9 mouse cellular contexts compared by ENCODE assay signal in genomic region chr16:30602684-30603530, GRCm38 (mm10). TPM values are rescaled to one million over a fixed set of nuclear protein-coding genes. Genes with fewer than 3 reads are reported as not detected.
DNase-seq lines count a peak whose midpoint lies in the region; ATAC-seq lines count a peak whose summit lies in the region.
"Had no signal": no experiment of that assay in that cellular context is flagged by ENCODE, and none has a peak within 500 bp of the region (broad histone marks: within the 10 kb centered on the region; RNA-seq: fewer than 3 reads in every experiment).

No protein-coding gene starts in this region.

- H3K4me2 ChIP-seq in kidney, embryonic 16.5 days (replicated peaks; ENCODE audit: low read depth, low read length): peak overlapping the region; percentile 35
- H3K4me2 ChIP-seq in embryonic facial prominence, embryonic 12.5 days (replicated peaks): peak overlapping the region; percentile 95
- H3K4me2 ChIP-seq in limb, embryonic 11.5 days (ENCODE audit: low read depth, severe bottlenecking): no peak overlapping the region; the same call in 1 of the 2 replicates
- peak overlapping the region; percentile 43 for H3K4me2 ChIP-seq in neural tube, embryonic 12.5 days (replicated peaks)

- H3K9ac ChIP-seq in kidney, embryonic 16.5 days (replicated peaks; ENCODE audit: low read length): no peak overlapping the region; the same call in 1 of the 2 replicates
- no peak overlapping the region for H3K9ac ChIP-seq in embryonic facial prominence, embryonic 12.5 days
- no peak overlapping the region for H3K9ac ChIP-seq in limb, embryonic 11.5 days (ENCODE audit: low read length)
- no peak overlapping the region for H3K9ac ChIP-seq in neural tube, embryonic 12.5 days

- peaks cover 7% of the 10 kb centered on the region for H3K27me3 ChIP-seq in kidney, embryonic 16.5 days (ENCODE audit: insufficient read depth, low read length)
- H3K27me3 ChIP-seq in embryonic facial prominence, embryonic 12.5 days: peaks cover 12% of the 10 kb centered on the region; the same call in 1 of the 2 replicates
- 0 out of 2 replicates have a peak, but pooled peaks cover 5% of the 10 kb centered on the region for H3K27me3 ChIP-seq in limb, embryonic 11.5 days (ENCODE audit: control insufficient read depth, insufficient read depth, low read length)
- H3K27me3 ChIP-seq in neural tube, embryonic 12.5 days (replicated peaks): peaks cover 18% of the 10 kb centered on the region

- H3K36me3 ChIP-seq in kidney, embryonic 16.5 days (ENCODE audit: insufficient read depth, low read length): no peaks in the 10 kb centered on the region
- no peaks in the 10 kb centered on the region for H3K36me3 ChIP-seq in embryonic facial prominence, embryonic 12.5 days
- no peaks in the 10 kb centered on the region for H3K36me3 ChIP-seq in limb, embryonic 11.5 days (ENCODE audit: control insufficient read depth, insufficient read depth, low read length)
- H3K36me3 ChIP-seq in neural tube, embryonic 12.5 days: no peaks in the 10 kb centered on the region

- peak overlapping the region; percentile 14 for H3K4me3 ChIP-seq in kidney, embryonic 16.5 days (ENCODE audit: low read length)
- 0 out of 2 replicates have a peak overlapping the region, but pooled peaks have one; percentile 59 for H3K4me3 ChIP-seq in embryonic facial prominence, embryonic 12.5 days
- H3K4me3 ChIP-seq in limb, embryonic 11.5 days (ENCODE audit: low read depth, low read length): no peak overlapping the region
- no peak overlapping the region for H3K4me3 ChIP-seq in neural tube, embryonic 12.5 days

- no peak for DNase-seq in kidney, adult 9 months
- DNase-seq in limb, embryonic 11.5 days (ENCODE audit: low spot score): peak; percentile 69
- DNase-seq in T-cell, adult 2 months (ENCODE audit: low spot score): no peak
- DNase-seq in natural killer cell, adult 2 months (ENCODE audit: low spot score in 2 of 2): no peak

- H3K9me3 ChIP-seq in kidney, embryonic 16.5 days (ENCODE audit: low read length): no peaks in the 10 kb centered on the region
- H3K9me3 ChIP-seq in embryonic facial prominence, embryonic 12.5 days: no peaks in the 10 kb centered on the region
- no peaks in the 10 kb centered on the region for H3K9me3 ChIP-seq in limb, embryonic 11.5 days (ENCODE audit: control insufficient read depth, low read length)
- H3K9me3 ChIP-seq in neural tube, embryonic 12.5 days: no peaks in the 10 kb centered on the region

- 34% methylated on average over 18 of the region's 18 CpGs for WGBS in kidney, embryonic 16.5 days
- 17% methylated on average over 18 of the region's 18 CpGs for WGBS in embryonic facial prominence, embryonic 12.5 days
- 17% methylated on average over 18 of the region's 18 CpGs for WGBS in limb, embryonic 11.5 days
- WGBS in neural tube, embryonic 12.5 days: 19% methylated on average over 18 of the region's 18 CpGs

- ATAC-seq in kidney, embryonic 16.5 days (ENCODE audit: low FRiP score, low TSS enrichment): no peak
- ATAC-seq in embryonic facial prominence, embryonic 12.5 days (ENCODE audit: insufficient number of reproducible peaks, insufficient read depth, low FRiP score, low TSS enrichment): no peak
- no peak for ATAC-seq in limb, embryonic 11.5 days (ENCODE audit: insufficient number of reproducible peaks, low FRiP score, low TSS enrichment, low read depth)
- ATAC-seq in neural tube, embryonic 12.5 days (ENCODE audit: low FRiP score, low read depth): no peak
- ATAC-seq in cerebellum, adult (ENCODE audit: insufficient number of reproducible peaks, low FRiP score, low TSS enrichment): no peak

- peaks cover 65% of the 10 kb centered on the region for H3K4me1 ChIP-seq in kidney, embryonic 16.5 days (ENCODE audit: insufficient read depth, low read length)
- peaks cover 59% of the 10 kb centered on the region for H3K4me1 ChIP-seq in embryonic facial prominence, embryonic 12.5 days
- peaks cover 41% of the 10 kb centered on the region for H3K4me1 ChIP-seq in limb, embryonic 11.5 days (ENCODE audit: control insufficient read depth, insufficient read depth, low read length)
- H3K4me1 ChIP-seq in neural tube, embryonic 12.5 days: peaks cover 31% of the 10 kb centered on the region

- peak overlapping the region; percentile 9; the same call in 1 of the 2 replicates for H3K27ac ChIP-seq in kidney, embryonic 16.5 days (ENCODE audit: low read length)
- peak overlapping the region; percentile 74 for H3K27ac ChIP-seq in embryonic facial prominence, embryonic 12.5 days
- H3K27ac ChIP-seq in limb, embryonic 11.5 days (replicated peaks; ENCODE audit: low read depth, low read length): no peak overlapping the region; the same call in 1 of the 2 replicates
- H3K27ac ChIP-seq in neural tube, embryonic 12.5 days: no peak overlapping the region
- H3K27ac ChIP-seq: macrophage had no signal

RNA-seq across cellular contexts. Expression of gene Fam43a, which starts 3.4 kb away (rescaled TPM):
- polyA plus RNA-seq in kidney, embryonic 16.5 days (2015; fragmentation: Nextera tagmentation; extraction: Ambion mirVana): 25.2 and 26.0 TPM in 2 replicates
- 20.2 and 23.4 TPM in 2 replicates for polyA plus RNA-seq in embryonic facial prominence, embryonic 12.5 days (2016; fragmentation: Nextera tagmentation; extraction: Ambion mirVana)
- polyA plus RNA-seq in limb, embryonic 11.5 days (2014; fragmentation: Nextera tagmentation; extraction: Ambion mirVana): 4.3 and 6.8 TPM in 2 replicates
- polyA plus RNA-seq in neural tube, embryonic 12.5 days (2016; fragmentation: Nextera tagmentation; extraction: Ambion mirVana): 20.2 and 23.2 TPM in 2 replicates

RNA-seq across cellular contexts. Expression of gene Lsg1, which starts 15.5 kb away (rescaled TPM):
- polyA plus RNA-seq in kidney, embryonic 16.5 days (2015; fragmentation: Nextera tagmentation; extraction: Ambion mirVana): 62.2 and 69.0 TPM in 2 replicates
- polyA plus RNA-seq in embryonic facial prominence, embryonic 12.5 days (2016; fragmentation: Nextera tagmentation; extraction: Ambion mirVana): 73.8 and 80.2 TPM in 2 replicates
- 89.1 and 90.1 TPM in 2 replicates for polyA plus RNA-seq in limb, embryonic 11.5 days (2014; fragmentation: Nextera tagmentation; extraction: Ambion mirVana)
- 72.8 and 73.6 TPM in 2 replicates for polyA plus RNA-seq in neural tube, embryonic 12.5 days (2016; fragmentation: Nextera tagmentation; extraction: Ambion mirVana)

RNA-seq across cellular contexts. Expression of gene Tmem44, which starts 52.3 kb away (rescaled TPM):
- 16.8 and 19.7 TPM in 2 replicates for polyA plus RNA-seq in kidney, embryonic 16.5 days (2015; fragmentation: Nextera tagmentation; extraction: Ambion mirVana)
- polyA plus RNA-seq in embryonic facial prominence, embryonic 12.5 days (2016; fragmentation: Nextera tagmentation; extraction: Ambion mirVana): 39.5 and 41.4 TPM in 2 replicates
- polyA plus RNA-seq in limb, embryonic 11.5 days (2014; fragmentation: Nextera tagmentation; extraction: Ambion mirVana): 17.2 and 20.9 TPM in 2 replicates
- polyA plus RNA-seq in neural tube, embryonic 12.5 days (2016; fragmentation: Nextera tagmentation; extraction: Ambion mirVana): 60.8 and 61.7 TPM in 2 replicates
- polyA plus RNA-seq: macrophage had no signal

Comparison
In these comparisons a context has a peak if more than half of its experiments do, and no peak if none do; other contexts are left out.
1. H3K27ac ChIP-seq: peak in kidney, embryonic 16.5 days (single experiment) and embryonic facial prominence, embryonic 12.5 days (single experiment); none in limb, embryonic 11.5 days (single experiment) and neural tube, embryonic 12.5 days (single experiment).
2. H3K4me3 ChIP-seq: peak in kidney, embryonic 16.5 days (single experiment) and embryonic facial prominence, embryonic 12.5 days (single experiment); none in limb, embryonic 11.5 days (single experiment) and neural tube, embryonic 12.5 days (single experiment).